Mouse (Mus musculus): ENCODE results near the gene Adipor2. TPM values are rescaled to one million over a fixed set of nuclear protein-coding genes. Genes with fewer than 3 reads are reported as not detected.
A peak's percentile ranks its signal among the peaks of the same experiment; 100 is the strongest.
"Not testable (repeated sequence)": the region's sequence is repeated elsewhere in the genome, so short reads cannot be mapped to it uniquely, and the experiment has no call there.

Adipor2 gene
- polyA plus RNA-seq, 1 experiment = 38.0 TPM

DNA sequence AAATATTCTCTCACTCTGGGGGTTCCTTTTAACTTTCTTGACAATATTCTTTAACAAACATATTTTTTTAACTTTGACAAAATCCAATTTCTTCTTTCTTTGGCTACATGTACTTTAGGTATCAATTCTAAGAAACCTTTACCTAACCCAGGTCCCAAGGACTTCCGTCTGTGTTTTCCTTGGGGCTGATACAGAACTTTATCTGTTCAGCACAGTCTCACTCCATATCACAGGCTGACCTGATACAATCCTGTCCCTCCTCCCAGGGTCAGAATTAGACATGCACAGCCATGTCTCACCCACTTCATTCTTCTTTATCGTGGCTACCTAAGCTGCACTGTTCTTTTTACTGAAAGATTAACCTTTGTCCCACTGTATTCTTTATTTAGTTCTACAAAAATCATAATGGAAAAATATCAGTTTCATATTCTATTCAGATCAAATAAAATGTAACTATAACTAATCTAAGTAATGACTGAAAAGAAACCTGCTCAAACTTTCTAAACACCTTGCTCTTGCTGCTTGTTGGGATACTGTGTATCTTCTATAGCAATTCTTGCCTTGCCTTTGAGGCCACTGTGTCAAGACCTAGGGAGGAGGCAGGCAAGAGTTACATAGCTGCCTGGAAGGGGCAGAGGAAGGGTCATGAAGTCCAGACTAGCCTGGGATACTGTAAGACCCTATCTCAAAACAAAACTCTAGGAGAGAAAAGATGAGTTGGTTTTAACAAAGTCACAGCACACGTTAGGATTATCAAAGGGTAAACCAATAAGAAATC, 56.4 kb downstream of the Adipor2 start:
- no peak for TF ChIP-seq POLR2A (IDR thresholded peaks at IDR 0.05; ENCODE audit: extremely low read depth, insufficient read depth, low read length)
- no peak for TF ChIP-seq CTCF (IDR thresholded peaks at IDR 0.05; ENCODE audit: extremely low read depth, insufficient read depth, low read length)

GRCm38 (mm10) chr6:119360250-119360649, 57.3 kb downstream of the Adipor2 start:
- not testable (repeated sequence) for H3K27ac ChIP-seq (ENCODE audit: insufficient read depth, low read length); H3K4me1 ChIP-seq (ENCODE audit: control insufficient read depth, insufficient read depth, low read length); H3K4me3 ChIP-seq (ENCODE audit: insufficient read depth, low read length)

More for the DNA sequence above, 56.4 kb downstream of the Adipor2 start:
- H3K27ac ChIP-seq (ENCODE audit: insufficient read depth, low read length) = no peak overlapping the region
- no peak overlapping the region for H3K4me3 ChIP-seq (ENCODE audit: insufficient read depth, low read length)
- no peaks in the 10 kb centered on the region for H3K4me1 ChIP-seq (ENCODE audit: control insufficient read depth, insufficient read depth, low read length)

GRCm38 (mm10) chr6:119358020-119358571, 59.4 kb downstream of the Adipor2 start:
- no peaks in the 10 kb centered on the region for H3K4me1 ChIP-seq (ENCODE audit: control insufficient read depth, insufficient read depth, low read length)
- no peak overlapping the region for H3K4me3 ChIP-seq (ENCODE audit: insufficient read depth, low read length)
- no peak for TF ChIP-seq POLR2A (IDR thresholded peaks at IDR 0.05; ENCODE audit: extremely low read depth, insufficient read depth, low read length)
- no peak for TF ChIP-seq CTCF (IDR thresholded peaks at IDR 0.05; ENCODE audit: extremely low read depth, insufficient read depth, low read length)
- H3K27ac ChIP-seq (ENCODE audit: insufficient read depth, low read length) = no peak overlapping the region

GRCm38 (mm10) chr6:119352501-119352900, 65.0 kb downstream of the Adipor2 start:
- TF ChIP-seq POLR2A (IDR thresholded peaks at IDR 0.05; ENCODE audit: extremely low read depth, insufficient read depth, low read length) (no peak), CTCF (IDR thresholded peaks at IDR 0.05; ENCODE audit: extremely low read depth, insufficient read depth, low read length) (no peak)
- H3K4me3 ChIP-seq (ENCODE audit: insufficient read depth, low read length) = no peak overlapping the region

DNA sequence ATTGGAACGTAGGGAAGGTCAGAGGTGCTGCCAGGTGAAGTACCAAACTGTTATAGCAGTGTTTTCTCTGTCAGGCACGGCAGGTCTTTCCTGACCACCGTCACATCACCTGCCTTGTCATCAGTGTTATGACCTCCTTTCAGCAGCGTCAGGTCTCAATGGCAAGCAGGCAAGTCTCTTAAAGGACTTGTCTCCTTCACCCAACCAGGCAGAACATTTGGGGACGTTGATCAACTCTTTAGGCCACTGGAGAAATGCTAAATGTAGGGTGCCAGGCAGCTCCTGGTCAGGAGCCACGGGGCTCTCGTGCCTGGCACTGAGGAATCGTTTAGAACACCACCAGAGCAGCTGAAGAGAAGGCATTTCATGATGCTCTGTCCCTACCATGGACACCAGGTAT, 65.8 kb downstream of the Adipor2 start:
- no peak for TF ChIP-seq POLR2A (IDR thresholded peaks at IDR 0.05; ENCODE audit: extremely low read depth, insufficient read depth, low read length)
- TF ChIP-seq CTCF (IDR thresholded peaks at IDR 0.05; ENCODE audit: extremely low read depth, insufficient read depth, low read length) = no peak
- Histone ChIP-seq H3K27ac (ENCODE audit: insufficient read depth, low read length) (no peak overlapping the region), H3K4me3 (ENCODE audit: insufficient read depth, low read length) (no peak overlapping the region), H3K4me1 (ENCODE audit: control insufficient read depth, insufficient read depth, low read length) (peaks cover 2% of the 10 kb centered on the region; the same call in 1 of the 2 replicates)

More at GRCm38 (mm10) chr6:119352501-119352900, 65.0 kb downstream of the Adipor2 start:
- Histone ChIP-seq H3K27ac (ENCODE audit: insufficient read depth, low read length) (no peak overlapping the region), H3K4me1 (ENCODE audit: control insufficient read depth, insufficient read depth, low read length) (peaks cover 2% of the 10 kb centered on the region; the same call in 1 of the 2 replicates)

- Histone ChIP-seq H3K4me3 (ENCODE audit: insufficient read depth, low read length) (no peak overlapping the region), H3K27ac (ENCODE audit: insufficient read depth, low read length) (no peak overlapping the region), H3K4me1 (ENCODE audit: control insufficient read depth, insufficient read depth, low read length) (peaks cover 2% of the 10 kb centered on the region; the same call in 1 of the 2 replicates)
- TF ChIP-seq CTCF (IDR thresholded peaks at IDR 0.05; ENCODE audit: extremely low read depth, insufficient read depth, low read length) (no peak), POLR2A (IDR thresholded peaks at IDR 0.05; ENCODE audit: extremely low read depth, insufficient read depth, low read length) (no peak)
Measured at GRCm38 (mm10) chr6:119350703-119351198, 66.8 kb downstream of the Adipor2 start.

GRCm38 (mm10) chr6:119348234-119348633, 69.3 kb downstream of the Adipor2 start:
- H3K4me3 ChIP-seq (ENCODE audit: insufficient read depth, low read length) = no peak overlapping the region
- no peak overlapping the region for H3K27ac ChIP-seq (ENCODE audit: insufficient read depth, low read length)
- H3K4me1 ChIP-seq (ENCODE audit: control insufficient read depth, insufficient read depth, low read length) = peaks cover 2% of the 10 kb centered on the region; the same call in 1 of the 2 replicates
- TF ChIP-seq CTCF (IDR thresholded peaks at IDR 0.05; ENCODE audit: extremely low read depth, insufficient read depth, low read length) (peak; percentile 82), POLR2A (IDR thresholded peaks at IDR 0.05; ENCODE audit: extremely low read depth, insufficient read depth, low read length) (no peak)

DNA sequence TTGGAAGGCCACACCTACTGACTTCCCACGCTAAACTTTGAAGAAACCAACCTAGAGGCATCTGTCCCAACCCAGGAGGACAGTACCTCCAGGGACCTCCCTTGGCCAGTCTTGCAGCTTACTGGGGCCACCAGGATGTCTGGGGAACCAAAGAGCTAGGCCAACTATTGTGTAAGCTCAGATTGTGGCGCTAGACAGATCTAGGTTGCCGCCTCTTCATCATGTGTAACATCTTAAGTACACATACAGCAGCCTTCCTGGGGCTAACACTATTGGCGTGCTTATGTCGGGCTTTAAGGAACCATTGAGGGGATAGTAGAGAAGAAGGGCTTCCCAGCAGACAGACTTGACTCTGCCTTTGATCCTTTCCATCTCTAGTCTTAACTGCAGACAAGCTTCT, 69.7 kb downstream of the Adipor2 start:
- TF ChIP-seq CTCF (IDR thresholded peaks at IDR 0.05; ENCODE audit: extremely low read depth, insufficient read depth, low read length) (no peak), POLR2A (IDR thresholded peaks at IDR 0.05; ENCODE audit: extremely low read depth, insufficient read depth, low read length) (no peak)
- H3K4me1 ChIP-seq (ENCODE audit: control insufficient read depth, insufficient read depth, low read length) = peaks cover 2% of the 10 kb centered on the region; the same call in 1 of the 2 replicates
- no peak overlapping the region for H3K4me3 ChIP-seq (ENCODE audit: insufficient read depth, low read length)
- no peak overlapping the region for H3K27ac ChIP-seq (ENCODE audit: insufficient read depth, low read length)

- Histone ChIP-seq H3K4me1 (ENCODE audit: control insufficient read depth, insufficient read depth, low read length) (peaks cover 2% of the 10 kb centered on the region; the same call in 1 of the 2 replicates), H3K4me3 (ENCODE audit: insufficient read depth, low read length) (no peak overlapping the region), H3K27ac (ENCODE audit: insufficient read depth, low read length) (no peak overlapping the region)
- TF ChIP-seq CTCF (IDR thresholded peaks at IDR 0.05; ENCODE audit: extremely low read depth, insufficient read depth, low read length) = no peak
- no peak for TF ChIP-seq POLR2A (IDR thresholded peaks at IDR 0.05; ENCODE audit: extremely low read depth, insufficient read depth, low read length)
Measured at GRCm38 (mm10) chr6:119346257-119346656, 71.2 kb downstream of the Adipor2 start.

- Histone ChIP-seq H3K27ac (ENCODE audit: insufficient read depth, low read length) (no peak overlapping the region), H3K4me1 (ENCODE audit: control insufficient read depth, insufficient read depth, low read length) (peaks cover 6% of the 10 kb centered on the region), H3K4me3 (ENCODE audit: insufficient read depth, low read length) (no peak overlapping the region)
- TF ChIP-seq CTCF (IDR thresholded peaks at IDR 0.05; ENCODE audit: extremely low read depth, insufficient read depth, low read length) = no peak
Measured at GRCm38 (mm10) chr6:119341409-119341808, 76.1 kb downstream of the Adipor2 start.

Measured in cortical plate, adult 2 months (tissue).